Mouse (Mus musculus) midbrain, embryonic 14.5 days (tissue): ENCODE data around the gene Brd3. TPM values are rescaled to one million over a fixed set of nuclear protein-coding genes. Genes with fewer than 3 reads are reported as not detected.

Source experiments
- ATAC-seq: fragments of 200-750 bp; cut with Nextera tagmentation; 2 replicates; pipeline ENCODE4 v1.8.0; 2017; ENCODE audit warnings: moderate number of reproducible peaks, moderate library complexity; ENCODE audit not compliant: low FRiP score, low TSS enrichment
- DNase-seq: peaks from one replicate; pipeline ENCODE4 v3.0.0-alpha.2; 2015
- H3K27ac ChIP-seq: fragments of 300-500 bp; sonication (generic); replicated peaks from 2 replicates; pipeline ENCODE4 v1.5.1; 2014; ENCODE audit warnings: mild to moderate bottlenecking, low read depth, low read length, moderate library complexity
- H3K27me3 ChIP-seq: fragments of 300-500 bp; sonication (generic); 2 replicates; pipeline ENCODE4 v1.6.1; 2014; ENCODE audit warnings: low read length, control low read depth, mixed read lengths; ENCODE audit not compliant: control insufficient read depth, insufficient read depth
- H3K36me3 ChIP-seq: fragments of 300-500 bp; sonication (generic); 2 replicates; pipeline ENCODE4 v1.6.1; 2014; ENCODE audit warnings: low read length, control low read depth; ENCODE audit not compliant: control insufficient read depth, insufficient read depth
- H3K4me1 ChIP-seq: fragments of 300-500 bp; sonication (generic); 2 replicates; pipeline ENCODE4 v1.6.1; 2014; ENCODE audit warnings: mild to moderate bottlenecking, antibody characterized with exemption, low read length, control low read depth; ENCODE audit not compliant: control insufficient read depth, insufficient read depth
- H3K4me2 ChIP-seq: fragments of 300-500 bp; sonication (generic); 2 replicates; pipeline ENCODE4 v1.6.1; 2014; ENCODE audit warnings: mild to moderate bottlenecking, low read length, moderate library complexity
- H3K4me3 ChIP-seq: fragments of 300-500 bp; sonication (generic); replicated peaks from 2 replicates; pipeline ENCODE4 v1.5.1; 2014; ENCODE audit warnings: low read depth, low read length
- H3K9ac ChIP-seq: fragments of 300-500 bp; sonication (generic); replicated peaks from 2 replicates; pipeline ENCODE4 v1.6.1; 2014; ENCODE audit warnings: mild to moderate bottlenecking, low read length, moderate library complexity
- H3K9me3 ChIP-seq: fragments of 300-500 bp; sonication (generic); 2 replicates; pipeline ENCODE4 v1.6.1; 2016; ENCODE audit warnings: low read length, control low read depth, mixed read lengths; ENCODE audit not compliant: control insufficient read depth
- WGBS: fragments of 180-500 bp; shearing (Covaris S2); extraction: QIAGEN DNeasy Blood & Tissue Kit; methylation state at CpG from one replicate; pipeline ENCODE4 v1.1.7; 2014; 5-methylcytosine and 5-hydroxymethylcytosine counted together
- polyA plus RNA-seq: library from polyadenylated mRNA; unstranded; fragments of >200 nt; fragmentation: Nextera tagmentation; extraction: Ambion mirVana; gene quantifications from 2 replicates; pipeline ENCODE4 v1.2.1, GENCODE M21; 2014

Brd3 gene
- polyA plus RNA-seq, 1 experiment from 2014 or later: 174 TPM

DNA sequence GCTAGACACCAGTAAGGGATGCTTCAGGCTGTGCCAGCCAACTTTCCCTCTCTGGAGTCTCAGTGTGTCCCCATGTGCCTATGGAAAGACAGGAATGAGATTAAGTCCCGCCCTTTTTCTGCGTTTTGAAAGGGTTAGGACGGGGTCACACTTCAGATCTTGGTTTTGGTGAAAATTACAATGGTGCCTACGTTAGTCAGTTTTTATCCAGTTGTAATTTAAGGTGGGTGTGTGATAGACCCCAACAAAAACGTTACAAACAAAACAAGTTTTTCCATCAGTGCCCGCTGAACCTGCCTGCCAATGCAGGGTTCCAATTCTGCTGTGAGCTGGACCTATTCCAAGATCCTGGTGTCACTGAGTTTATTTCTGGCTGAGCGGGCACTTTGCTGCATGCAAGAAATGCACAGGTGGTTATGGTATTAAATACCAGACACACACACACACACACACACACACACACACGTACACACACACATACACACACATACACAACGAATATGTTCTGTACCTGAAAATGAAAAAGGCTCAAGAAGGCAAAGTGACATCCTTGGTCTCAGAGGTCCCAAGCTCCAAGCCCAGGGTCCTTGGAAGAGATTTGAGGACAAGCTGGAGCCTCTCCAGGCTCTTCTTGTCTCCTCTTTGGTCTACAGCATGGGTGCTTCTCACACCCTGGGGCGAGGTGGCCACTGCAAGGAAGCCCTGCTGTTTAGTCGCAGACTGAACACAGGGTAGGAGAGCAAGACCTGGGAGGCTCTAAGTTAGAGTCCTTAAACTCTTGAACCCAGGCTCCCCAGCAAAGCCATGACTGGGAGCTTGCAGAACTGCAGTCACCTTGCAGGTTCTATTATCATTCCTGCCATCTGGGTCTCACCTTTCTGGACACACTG is 30.9 kb downstream of the Brd3 start:
- Histone ChIP-seq H3K27me3 (no peaks in the 10 kb centered on the region), H3K9ac (peak overlapping the region; percentile 93), H3K4me2 (peak overlapping the region; percentile 98), H3K9me3 (no peaks in the 10 kb centered on the region), H3K27ac (peak overlapping the region; percentile 97), H3K4me1 (peaks cover 34% of the 10 kb centered on the region), H3K36me3 (0 out of 2 replicates have a peak, but pooled peaks cover 3% of the 10 kb centered on the region), H3K4me3 (peak overlapping the region; percentile 97)
- no peak for ATAC-seq
- peak; percentile 31 for DNase-seq
- 29% methylated on average over 11 of the region's 11 CpGs for WGBS

DNA sequence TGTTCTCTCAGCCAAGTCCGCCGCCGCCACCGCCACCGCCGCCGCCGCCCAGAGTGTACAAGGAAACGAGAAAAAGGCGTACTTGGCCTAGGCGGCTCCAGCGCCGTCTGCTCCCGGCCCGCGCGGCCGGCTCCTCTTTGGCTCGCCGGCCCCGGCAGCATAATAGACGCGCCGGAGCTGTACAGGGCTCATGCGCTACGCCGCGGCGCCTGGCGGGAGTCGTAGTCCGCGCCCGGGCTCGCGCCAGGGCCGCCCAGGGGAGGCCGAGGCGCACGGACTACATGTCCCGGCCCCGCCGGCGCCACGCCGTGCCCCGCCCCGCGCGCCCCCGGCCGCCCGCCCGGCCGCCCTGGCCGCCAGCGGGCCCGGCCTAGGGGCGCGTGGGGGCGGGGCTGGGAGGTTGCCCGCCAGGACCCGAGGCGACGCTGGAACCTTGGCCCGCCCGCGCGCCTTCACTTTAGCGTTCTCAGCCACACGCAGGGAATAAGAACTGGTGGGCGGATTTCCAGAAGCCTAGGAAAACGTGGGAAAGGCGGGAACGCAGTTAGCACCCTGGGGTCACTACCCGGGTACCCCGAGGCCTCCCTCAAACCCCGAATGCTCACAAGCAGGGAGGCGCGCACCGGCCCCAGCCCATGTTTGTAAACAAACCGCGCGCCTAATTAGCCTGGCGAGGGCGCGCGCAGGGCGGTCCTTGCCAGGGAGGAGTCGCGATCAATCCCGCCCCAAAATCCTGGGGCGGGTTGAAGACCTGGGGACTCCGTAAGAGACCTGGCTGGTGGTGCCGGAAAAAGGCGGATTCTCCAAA is 31.8 kb downstream of the Brd3 start:
- peak; percentile 98 for DNase-seq

DNA sequence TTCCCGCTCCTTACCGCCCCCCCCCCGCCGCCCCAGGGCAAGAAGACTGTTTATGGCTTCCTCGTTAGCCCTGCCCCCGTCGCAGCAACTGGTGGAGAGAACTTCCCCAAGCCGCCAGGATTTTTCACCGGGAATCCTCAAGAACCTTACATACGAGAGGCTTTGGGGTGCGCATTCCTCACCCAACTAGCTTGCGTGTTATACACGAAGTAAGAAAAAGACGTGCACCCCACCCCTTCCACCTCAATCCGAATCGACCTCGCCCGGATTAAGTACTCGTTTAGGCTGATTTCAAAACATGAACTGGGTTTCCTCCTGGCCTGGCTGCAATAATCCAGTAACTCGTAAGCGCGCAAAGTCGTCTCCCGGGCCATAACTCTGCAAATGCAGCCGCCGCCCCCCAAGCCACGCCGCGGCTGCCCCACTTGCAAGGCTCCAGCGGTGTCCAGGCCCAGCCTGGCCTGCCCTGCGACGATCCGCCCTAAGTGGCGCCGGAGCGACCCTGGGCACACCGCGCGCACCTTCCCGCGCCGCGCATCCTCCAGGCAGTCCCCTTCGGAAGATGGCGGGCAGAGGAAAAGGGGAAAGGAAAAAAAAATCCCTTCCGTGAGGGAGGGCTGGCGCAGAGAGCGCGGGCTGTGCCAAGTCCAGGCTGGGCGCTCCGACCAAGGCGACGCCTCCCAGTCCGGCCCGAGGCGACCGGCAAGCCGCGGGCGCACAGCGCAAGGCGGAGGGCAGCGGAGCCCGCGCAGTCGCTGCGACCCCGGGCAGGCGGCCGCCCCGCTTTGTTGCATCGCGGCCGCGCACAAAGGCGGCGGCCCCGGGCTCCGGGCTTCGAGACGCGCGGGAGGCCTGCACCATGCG is 32.6 kb downstream of the Brd3 start:
- Histone ChIP-seq H3K4me3 (peak overlapping the region; percentile 97), H3K27me3 (no peaks in the 10 kb centered on the region), H3K4me2 (peak overlapping the region; percentile 98), H3K9me3 (no peaks in the 10 kb centered on the region), H3K9ac (peak overlapping the region; percentile 93), H3K36me3 (0 out of 2 replicates have a peak, but pooled peaks cover 3% of the 10 kb centered on the region), H3K27ac (peak overlapping the region; percentile 97), H3K4me1 (peaks cover 40% of the 10 kb centered on the region)
- no peak for DNase-seq
- WGBS: under 1% methylated on average over 82 of the region's 84 CpGs
- ATAC-seq: peak; percentile 44

More for the DNA sequence above, 31.8 kb downstream of the Brd3 start:
- Histone ChIP-seq H3K4me3 (peak overlapping the region; percentile 97), H3K27ac (peak overlapping the region; percentile 97), H3K4me2 (peak overlapping the region; percentile 98), H3K9me3 (no peaks in the 10 kb centered on the region), H3K27me3 (no peaks in the 10 kb centered on the region), H3K9ac (peak overlapping the region; percentile 93), H3K36me3 (0 out of 2 replicates have a peak, but pooled peaks cover 3% of the 10 kb centered on the region), H3K4me1 (peaks cover 40% of the 10 kb centered on the region)
- peak; percentile 98 for ATAC-seq
- under 1% methylated on average over 87 of the region's 96 CpGs for WGBS

DNA sequence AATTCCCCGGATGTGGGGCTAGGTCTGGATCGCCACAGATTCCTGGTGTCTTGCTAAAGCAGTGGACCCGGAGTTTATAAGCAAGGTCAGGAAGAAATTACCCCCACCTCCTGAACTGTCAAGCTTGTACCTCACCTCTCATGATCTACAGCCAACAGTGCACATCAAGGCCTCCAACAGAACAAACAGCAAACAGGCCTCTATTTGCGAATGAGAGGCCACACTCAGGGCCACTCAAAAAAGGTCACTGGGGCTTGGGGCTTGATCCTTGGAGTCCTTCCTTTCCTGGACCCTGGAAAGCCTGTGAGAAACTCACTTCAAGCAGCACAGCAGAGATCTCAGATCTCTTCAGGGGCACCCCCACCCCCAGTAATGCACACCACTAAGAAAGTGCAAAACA is 33.6 kb downstream of the Brd3 start:
- peaks cover 40% of the 10 kb centered on the region for H3K4me1 ChIP-seq
- H3K4me3 ChIP-seq: peak overlapping the region; percentile 97
- WGBS: 29% methylated on average over 4 of the region's 4 CpGs
- DNase-seq: no peak
- H3K9me3 ChIP-seq: no peaks in the 10 kb centered on the region
- no peak overlapping the region for H3K27ac ChIP-seq
- no peak for ATAC-seq
- 0 out of 2 replicates have a peak, but pooled peaks cover 3% of the 10 kb centered on the region for H3K36me3 ChIP-seq
- peak overlapping the region; percentile 98 for H3K4me2 ChIP-seq
- no peaks in the 10 kb centered on the region for H3K27me3 ChIP-seq
- peak overlapping the region; percentile 93 for H3K9ac ChIP-seq

DNA sequence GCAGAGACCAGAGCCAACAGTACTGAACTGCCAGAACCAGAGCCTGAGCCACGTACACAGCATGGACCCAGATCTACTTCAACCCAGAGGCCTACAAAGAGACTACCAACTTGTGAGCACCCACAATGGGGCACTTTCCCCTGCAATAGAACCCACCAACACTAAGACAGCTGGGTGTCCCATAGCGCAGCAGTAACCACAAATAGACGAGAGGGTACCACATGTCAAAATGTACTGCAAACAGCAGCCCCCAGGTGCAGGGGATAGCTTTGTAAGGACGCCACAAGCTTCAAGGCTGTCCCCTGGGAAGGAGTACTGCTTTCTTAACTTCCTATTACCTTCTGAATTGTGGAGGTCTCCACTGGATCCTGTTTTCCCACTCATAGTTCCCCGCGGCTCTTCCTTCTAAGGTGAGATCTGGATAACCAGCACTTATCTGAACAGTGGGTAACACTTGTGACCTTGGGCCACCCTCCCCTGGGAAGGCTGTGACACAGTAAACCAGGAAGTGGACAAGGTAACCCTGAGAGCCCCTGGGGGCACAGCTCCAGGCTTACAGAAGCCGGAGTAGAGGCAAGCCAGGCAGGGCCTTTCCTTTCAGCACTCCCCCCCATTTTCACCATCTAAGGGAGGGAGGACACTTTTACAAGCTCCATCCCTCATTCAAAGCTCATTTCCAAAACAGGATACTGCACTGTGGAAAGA is 34.2 kb downstream of the Brd3 start:
- Histone ChIP-seq H3K4me3 (peak overlapping the region; percentile 97), H3K27ac (no peak overlapping the region), H3K27me3 (no peaks in the 10 kb centered on the region), H3K4me1 (peaks cover 40% of the 10 kb centered on the region), H3K4me2 (peak overlapping the region; percentile 98), H3K36me3 (0 out of 2 replicates have a peak, but pooled peaks cover 3% of the 10 kb centered on the region), H3K9ac (peak overlapping the region; percentile 93; the same call in 1 of the 2 replicates), H3K9me3 (no peaks in the 10 kb centered on the region)
- ATAC-seq: no peak
- no peak for DNase-seq
- WGBS: 81% methylated on average over 7 of the region's 7 CpGs

DNA sequence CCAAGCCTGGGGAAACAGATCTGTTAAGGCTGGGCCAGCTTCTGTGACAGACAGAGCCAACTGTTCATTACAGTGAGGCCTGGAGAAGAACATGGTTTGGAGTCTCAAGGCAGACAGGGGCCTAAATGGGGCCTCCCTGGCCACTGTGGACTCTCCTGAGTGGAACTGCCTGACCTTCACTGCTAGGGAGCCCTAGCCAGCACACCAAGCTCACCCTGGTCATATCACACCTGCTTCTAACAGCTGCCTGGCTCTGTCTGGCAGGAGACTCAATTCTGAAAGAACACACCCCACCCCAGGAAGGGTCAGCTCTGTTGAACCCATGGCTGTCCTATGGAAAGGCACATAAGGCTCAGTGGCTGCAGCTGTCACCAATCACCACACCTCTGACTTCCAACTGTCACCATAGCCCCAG is 36.3 kb downstream of the Brd3 start:
- H3K36me3 ChIP-seq: peaks cover 12% of the 10 kb centered on the region; the same call in 1 of the 2 replicates
- DNase-seq: no peak
- no peak overlapping the region for H3K4me3 ChIP-seq
- no peaks in the 10 kb centered on the region for H3K9me3 ChIP-seq
- no peak overlapping the region for H3K4me2 ChIP-seq
- H3K27me3 ChIP-seq: no peaks in the 10 kb centered on the region
- no peak overlapping the region for H3K9ac ChIP-seq
- ATAC-seq: no peak
- no peak overlapping the region for H3K27ac ChIP-seq
- H3K4me1 ChIP-seq: peaks cover 34% of the 10 kb centered on the region

DNA sequence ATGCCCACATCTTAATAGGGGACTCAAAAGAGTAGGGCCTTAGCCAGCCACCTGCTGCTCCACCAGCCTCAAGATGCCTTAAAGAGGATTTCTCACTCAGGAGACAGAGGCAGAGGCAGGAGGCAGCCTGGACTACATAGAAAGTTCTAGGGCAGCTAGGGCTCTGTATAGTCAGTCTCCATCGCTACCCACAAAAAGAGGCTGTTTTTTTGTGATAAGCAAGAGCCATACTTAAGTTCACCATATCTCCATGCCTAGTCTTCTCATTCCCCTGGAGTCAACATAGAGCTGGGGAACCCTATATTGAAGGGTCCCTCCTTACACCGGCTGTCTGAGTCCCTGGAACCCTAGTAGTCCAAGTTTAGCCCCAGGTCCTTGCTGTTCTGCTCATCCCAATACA is 36.9 kb downstream of the Brd3 start:
- Histone ChIP-seq H3K4me1 (peaks cover 34% of the 10 kb centered on the region), H3K9ac (no peak overlapping the region), H3K4me2 (no peak overlapping the region), H3K27me3 (no peaks in the 10 kb centered on the region), H3K4me3 (no peak overlapping the region), H3K27ac (no peak overlapping the region), H3K9me3 (no peaks in the 10 kb centered on the region), H3K36me3 (peaks cover 18% of the 10 kb centered on the region; the same call in 1 of the 2 replicates)
- WGBS: 87% methylated on average over 2 of the region's 2 CpGs
- ATAC-seq (no peak), DNase-seq (no peak)
